Mouse (Mus musculus): ENCODE results near the gene Rpl34. TPM values are rescaled to one million over a fixed set of nuclear protein-coding genes. Genes with fewer than 3 reads are reported as not detected.

Rpl34 gene
- polyA plus RNA-seq, 1 experiment from 2014 or later = 971 TPM

- H3K36me3 ChIP-seq = peaks cover 30% of the 10 kb centered on the region
- peak; percentile 12 for ATAC-seq (ENCODE audit: insufficient number of reproducible peaks, low FRiP score, low TSS enrichment, low read depth)
- H3K4me1 ChIP-seq = peaks cover 22% of the 10 kb centered on the region
- peak overlapping the region; percentile 87 for H3K27ac ChIP-seq (replicated peaks)
- under 1% methylated on average over 58 of the region's 58 CpGs for WGBS
- H3K9ac ChIP-seq = peak overlapping the region; percentile 98
- H3K4me2 ChIP-seq (replicated peaks) = peak overlapping the region; percentile 67
- peak overlapping the region; percentile 99 for H3K4me3 ChIP-seq (replicated peaks)
- no peaks in the 10 kb centered on the region for H3K9me3 ChIP-seq (replicated peaks)
- no peaks in the 10 kb centered on the region for H3K27me3 ChIP-seq
Measured at GRCm38 (mm10) chr3:130729472-130730188, 568 bp downstream of the Rpl34 start.

- Histone ChIP-seq H3K36me3 (peaks cover 30% of the 10 kb centered on the region), H3K4me3 (replicated peaks) (no peak overlapping the region), H3K9me3 (replicated peaks) (no peaks in the 10 kb centered on the region), H3K27ac (replicated peaks) (no peak overlapping the region), H3K4me2 (replicated peaks) (no peak overlapping the region), H3K9ac (no peak overlapping the region), H3K27me3 (no peaks in the 10 kb centered on the region), H3K4me1 (peaks cover 26% of the 10 kb centered on the region)
- WGBS = 54% methylated on average over 4 of the region's 4 CpGs
- ATAC-seq (ENCODE audit: insufficient number of reproducible peaks, low FRiP score, low TSS enrichment, low read depth) = no peak
Measured at GRCm38 (mm10) chr3:130727676-130728075, 2.5 kb downstream of the Rpl34 start.

- H3K9ac ChIP-seq = no peak overlapping the region
- WGBS = 86% methylated on average over 1 of the region's 1 CpGs
- no peaks in the 10 kb centered on the region for H3K27me3 ChIP-seq
- no peak overlapping the region for H3K4me3 ChIP-seq (replicated peaks)
- H3K4me1 ChIP-seq = peaks cover 30% of the 10 kb centered on the region
- H3K9me3 ChIP-seq (replicated peaks) = no peaks in the 10 kb centered on the region
- ATAC-seq (ENCODE audit: insufficient number of reproducible peaks, low FRiP score, low TSS enrichment, low read depth) = no peak
- H3K4me2 ChIP-seq (replicated peaks) = no peak overlapping the region
- H3K27ac ChIP-seq (replicated peaks) = no peak overlapping the region
- peaks cover 30% of the 10 kb centered on the region for H3K36me3 ChIP-seq
Measured at GRCm38 (mm10) chr3:130727036-130727435, 3.2 kb downstream of the Rpl34 start.

- ATAC-seq (ENCODE audit: insufficient number of reproducible peaks, low FRiP score, low TSS enrichment, low read depth) = no peak
- Histone ChIP-seq H3K4me2 (replicated peaks) (no peak overlapping the region), H3K4me1 (peaks cover 27% of the 10 kb centered on the region), H3K4me3 (replicated peaks) (no peak overlapping the region), H3K27ac (replicated peaks) (no peak overlapping the region), H3K27me3 (no peaks in the 10 kb centered on the region), H3K9me3 (replicated peaks) (no peaks in the 10 kb centered on the region), H3K36me3 (peaks cover 30% of the 10 kb centered on the region), H3K9ac (no peak overlapping the region)
- 75% methylated on average over 2 of the region's 2 CpGs for WGBS
Measured at GRCm38 (mm10) chr3:130725718-130726117, 4.5 kb downstream of the Rpl34 start.

GRCm38 (mm10) chr3:130722733-130723478 lies 7.3 kb downstream of the Rpl34 start:
- no peak for ATAC-seq (ENCODE audit: insufficient number of reproducible peaks, low FRiP score, low TSS enrichment, low read depth)
- H3K27ac ChIP-seq (replicated peaks) = no peak overlapping the region; the same call in 1 of the 2 replicates
- H3K9me3 ChIP-seq (replicated peaks) = no peaks in the 10 kb centered on the region
- H3K4me1 ChIP-seq = peaks cover 10% of the 10 kb centered on the region; the same call in 1 of the 2 replicates
- no peak overlapping the region for H3K9ac ChIP-seq
- no peak overlapping the region for H3K4me3 ChIP-seq (replicated peaks)
- no peak overlapping the region for H3K4me2 ChIP-seq (replicated peaks)
- no peaks in the 10 kb centered on the region for H3K27me3 ChIP-seq
- 52% methylated on average over 11 of the region's 11 CpGs for WGBS
- H3K36me3 ChIP-seq = peaks cover 22% of the 10 kb centered on the region

- Histone ChIP-seq H3K4me1 (peaks cover 9% of the 10 kb centered on the region; the same call in 1 of the 2 replicates), H3K4me2 (replicated peaks) (no peak overlapping the region), H3K36me3 (no peaks in the 10 kb centered on the region), H3K4me3 (replicated peaks) (no peak overlapping the region), H3K9me3 (replicated peaks) (no peaks in the 10 kb centered on the region), H3K27me3 (no peaks in the 10 kb centered on the region), H3K9ac (no peak overlapping the region), H3K27ac (replicated peaks) (no peak overlapping the region)
- WGBS = 39% methylated on average over 4 of the region's 4 CpGs
- ATAC-seq (ENCODE audit: insufficient number of reproducible peaks, low FRiP score, low TSS enrichment, low read depth) = no peak
Measured at GRCm38 (mm10) chr3:130720225-130720624, 10.0 kb downstream of the Rpl34 start.

GRCm38 (mm10) chr3:130718871-130719270 lies 11.3 kb downstream of the Rpl34 start:
- H3K9ac ChIP-seq = no peak overlapping the region
- WGBS = 81% methylated on average over 4 of the region's 4 CpGs
- H3K27me3 ChIP-seq = no peaks in the 10 kb centered on the region
- H3K4me3 ChIP-seq (replicated peaks) = no peak overlapping the region
- H3K4me1 ChIP-seq = peaks cover 8% of the 10 kb centered on the region; the same call in 1 of the 2 replicates
- H3K27ac ChIP-seq (replicated peaks) = no peak overlapping the region
- no peaks in the 10 kb centered on the region for H3K9me3 ChIP-seq (replicated peaks)
- no peaks in the 10 kb centered on the region for H3K36me3 ChIP-seq
- no peak overlapping the region for H3K4me2 ChIP-seq (replicated peaks)
- no peak for ATAC-seq (ENCODE audit: insufficient number of reproducible peaks, low FRiP score, low TSS enrichment, low read depth)

GRCm38 (mm10) chr3:130716555-130716954 lies 13.6 kb downstream of the Rpl34 start:
- ATAC-seq (ENCODE audit: insufficient number of reproducible peaks, low FRiP score, low TSS enrichment, low read depth) = peak; percentile 66; the same call in 1 of the 2 replicates
- Histone ChIP-seq H3K4me3 (replicated peaks) (no peak overlapping the region), H3K9me3 (replicated peaks) (no peaks in the 10 kb centered on the region), H3K9ac (no peak overlapping the region), H3K36me3 (no peaks in the 10 kb centered on the region), H3K27me3 (no peaks in the 10 kb centered on the region), H3K4me2 (replicated peaks) (no peak overlapping the region), H3K4me1 (peaks cover 4% of the 10 kb centered on the region; the same call in 1 of the 2 replicates), H3K27ac (replicated peaks) (peak overlapping the region; percentile 74; the same call in 1 of the 2 replicates)
- WGBS = 41% methylated on average over 7 of the region's 7 CpGs

- Histone ChIP-seq H3K4me3 (replicated peaks) (peak overlapping the region; percentile 45), H3K36me3 (no peaks in the 10 kb centered on the region), H3K27me3 (no peaks in the 10 kb centered on the region), H3K4me1 (peaks cover 5% of the 10 kb centered on the region; the same call in 1 of the 2 replicates), H3K27ac (replicated peaks) (no peak overlapping the region), H3K9me3 (replicated peaks) (no peaks in the 10 kb centered on the region), H3K9ac (no peak overlapping the region), H3K4me2 (replicated peaks) (peak overlapping the region; percentile 48)
- WGBS = 16% methylated on average over 22 of the region's 22 CpGs
- no peak for ATAC-seq (ENCODE audit: insufficient number of reproducible peaks, low FRiP score, low TSS enrichment, low read depth)
Measured at GRCm38 (mm10) chr3:130714775-130715568, 15.2 kb downstream of the Rpl34 start.

- Histone ChIP-seq H3K9ac (no peak overlapping the region), H3K4me2 (replicated peaks) (no peak overlapping the region), H3K27me3 (no peaks in the 10 kb centered on the region), H3K4me1 (peaks cover 12% of the 10 kb centered on the region), H3K36me3 (no peaks in the 10 kb centered on the region), H3K9me3 (replicated peaks) (no peaks in the 10 kb centered on the region), H3K27ac (replicated peaks) (no peak overlapping the region), H3K4me3 (replicated peaks) (no peak overlapping the region)
- 39% methylated on average over 6 of the region's 6 CpGs for WGBS
- ATAC-seq (ENCODE audit: insufficient number of reproducible peaks, low FRiP score, low TSS enrichment, low read depth) = no peak
Measured at GRCm38 (mm10) chr3:130712891-130713290, 17.3 kb downstream of the Rpl34 start.

- Histone ChIP-seq H3K4me1 (peaks cover 17% of the 10 kb centered on the region), H3K4me2 (replicated peaks) (peak overlapping the region; percentile 66), H3K4me3 (replicated peaks) (peak overlapping the region; percentile 81), H3K9ac (no peak overlapping the region; the same call in 1 of the 2 replicates), H3K36me3 (no peaks in the 10 kb centered on the region), H3K27me3 (no peaks in the 10 kb centered on the region), H3K9me3 (replicated peaks) (no peaks in the 10 kb centered on the region), H3K27ac (replicated peaks) (no peak overlapping the region)
- 46% methylated on average over 7 of the region's 7 CpGs for WGBS
- ATAC-seq (ENCODE audit: insufficient number of reproducible peaks, low FRiP score, low TSS enrichment, low read depth) = no peak
Measured at GRCm38 (mm10) chr3:130710103-130710502, 20.1 kb downstream of the Rpl34 start.

Measured in embryonic facial prominence, embryonic 15.5 days (tissue).